Mouse (Mus musculus): ENCODE results near the gene A230050P20Rik.
A peak's percentile ranks its signal among the peaks of the same experiment; 100 is the strongest.

Gene A230050P20Rik

GRCm38 (mm10) chr9:20875021-20875790 lies 6.8 kb downstream of the A230050P20Rik start:
- no peak for DNase-seq (ENCODE audit: low spot score in 2 of 2)

- no peak for DNase-seq (ENCODE audit: low spot score in 2 of 2)
Observed at GRCm38 (mm10) chr9:20876318-20877117, 8.1 kb downstream of the A230050P20Rik start.

- DNase-seq (ENCODE audit: low spot score in 2 of 2) = no peak
Observed at GRCm38 (mm10) chr9:20877118-20878040, 8.9 kb downstream of the A230050P20Rik start.

- DNase-seq (ENCODE audit: low spot score in 2 of 2) = peak; percentile 97 to 99
Observed at GRCm38 (mm10) chr9:20878041-20878709, 9.7 kb downstream of the A230050P20Rik start.

GRCm38 (mm10) chr9:20878710-20879065 lies 10.2 kb downstream of the A230050P20Rik start:
- DNase-seq (ENCODE audit: low spot score in 2 of 2) = peak in 1 of 2 experiments; percentile 61

GRCm38 (mm10) chr9:20879097-20879792 lies 10.8 kb downstream of the A230050P20Rik start, which contains the start of gene Angptl6:
Gene Angptl6 (minus strand): TSS chr9:20879727.
- DNase-seq (ENCODE audit: low spot score in 2 of 2) = no peak

GRCm38 (mm10) chr9:20886563-20886962 lies 18.1 kb downstream of the A230050P20Rik start:
- DNase-seq (ENCODE audit: low spot score in 2 of 2) = no peak

- no peak for DNase-seq (ENCODE audit: low spot score in 2 of 2)
Observed at GRCm38 (mm10) chr9:20887191-20887590, 18.7 kb downstream of the A230050P20Rik start.

GRCm38 (mm10) chr9:20887704-20888385 lies 19.4 kb downstream of the A230050P20Rik start, which contains the start of gene Ppan:
Gene Ppan (plus strand): TSS chr9:20888175.
- DNase-seq (ENCODE audit: low spot score in 2 of 2) = peak; percentile 86 to 95

- DNase-seq (ENCODE audit: low spot score in 2 of 2) = no peak
Observed at GRCm38 (mm10) chr9:20888386-20888765, 19.9 kb downstream of the A230050P20Rik start.

GRCm38 (mm10) chr9:20889185-20890141 lies 21.0 kb downstream of the A230050P20Rik start:
- DNase-seq (ENCODE audit: low spot score in 2 of 2) = peak in 1 of 2 experiments; percentile 65

GRCm38 (mm10) chr9:20890411-20890810 lies 22.0 kb downstream of the A230050P20Rik start:
- DNase-seq (ENCODE audit: low spot score in 2 of 2) = no peak

- DNase-seq (ENCODE audit: low spot score in 2 of 2) = no peak
Observed at GRCm38 (mm10) chr9:20891339-20892103, 23.1 kb downstream of the A230050P20Rik start.

- DNase-seq (ENCODE audit: low spot score in 2 of 2) = no peak
Observed at GRCm38 (mm10) chr9:20892104-20892653, 23.7 kb downstream of the A230050P20Rik start.

GRCm38 (mm10) chr9:20893069-20893468 lies 24.6 kb downstream of the A230050P20Rik start:
- no peak for DNase-seq (ENCODE audit: low spot score in 2 of 2)

GRCm38 (mm10) chr9:20893590-20894343 lies 25.3 kb downstream of the A230050P20Rik start:
- no peak for DNase-seq (ENCODE audit: low spot score in 2 of 2)

GRCm38 (mm10) chr9:20894629-20895028 lies 26.2 kb downstream of the A230050P20Rik start:
- DNase-seq (ENCODE audit: low spot score in 2 of 2) = no peak

Data from spleen, postnatal 10 days (tissue).